Mouse (Mus musculus): ENCODE results near the gene Hecw2.

The Hecw2 gene

DNA sequence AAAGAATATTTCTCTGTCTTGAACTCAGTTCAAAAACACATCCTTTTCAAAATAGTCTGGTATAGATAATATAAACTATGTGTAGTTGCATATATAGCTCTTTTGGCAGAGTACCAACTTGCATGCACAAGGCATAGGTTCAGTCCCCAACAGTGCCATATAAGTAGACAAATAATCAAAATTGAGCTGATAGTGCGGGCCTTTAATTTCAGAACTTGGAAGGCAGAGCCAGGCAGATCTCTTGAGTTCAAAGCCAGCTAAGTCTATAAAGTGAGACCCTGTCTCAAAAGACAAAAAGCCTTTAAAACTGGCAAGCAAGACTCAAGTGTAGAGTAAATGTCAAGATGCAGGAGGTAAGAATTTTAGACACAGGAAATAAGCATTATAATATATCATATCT lies 412.0 kb downstream of the Hecw2 start:
- no peak for TF ChIP-seq NANOG (IDR thresholded peaks at IDR 0.05; ENCODE audit: borderline replicate concordance, low read length)
- TF ChIP-seq POU5F1 (IDR thresholded peaks at IDR 0.05; ENCODE audit: borderline replicate concordance, low read length), result no peak
- no peak for TF ChIP-seq CTCF (conservative IDR thresholded peaks at IDR 0.05; ENCODE audit: low read length)
- no peaks in the 10 kb centered on the region for H3K36me3 ChIP-seq (ENCODE audit: insufficient read depth, low read length)
- H3K27me3 ChIP-seq (ENCODE audit: insufficient read depth, low read length), result no peaks in the 10 kb centered on the region
- peaks cover 8% of the 10 kb centered on the region; the same call in 1 of the 2 replicates for H3K4me1 ChIP-seq (replicated peaks; ENCODE audit: low read depth, low read length)
- no peak overlapping the region for H3K4me3 ChIP-seq (replicated peaks; ENCODE audit: low read length)
- no peaks in the 10 kb centered on the region for H3K9me3 ChIP-seq (ENCODE audit: low read length)

GRCm38 (mm10) chr1:53782079-53782478 lies 412.9 kb downstream of the Hecw2 start:
- no peaks in the 10 kb centered on the region for H3K9me3 ChIP-seq (ENCODE audit: low read length)
- TF ChIP-seq CTCF (conservative IDR thresholded peaks at IDR 0.05; ENCODE audit: low read length) (no peak), NANOG (IDR thresholded peaks at IDR 0.05; ENCODE audit: borderline replicate concordance, low read length) (no peak), POU5F1 (IDR thresholded peaks at IDR 0.05; ENCODE audit: borderline replicate concordance, low read length) (no peak)
- H3K4me3 ChIP-seq (replicated peaks; ENCODE audit: low read length), result no peak overlapping the region
- H3K4me1 ChIP-seq (replicated peaks; ENCODE audit: low read depth, low read length), result peaks cover 8% of the 10 kb centered on the region; the same call in 1 of the 2 replicates
- no peaks in the 10 kb centered on the region for H3K27me3 ChIP-seq (ENCODE audit: insufficient read depth, low read length)
- H3K36me3 ChIP-seq (ENCODE audit: insufficient read depth, low read length), result no peaks in the 10 kb centered on the region

GRCm38 (mm10) chr1:53781311-53781710 lies 413.7 kb downstream of the Hecw2 start:
- Histone ChIP-seq H3K9me3 (ENCODE audit: low read length) (no peaks in the 10 kb centered on the region), H3K4me3 (replicated peaks; ENCODE audit: low read length) (no peak overlapping the region), H3K36me3 (ENCODE audit: insufficient read depth, low read length) (no peaks in the 10 kb centered on the region), H3K4me1 (replicated peaks; ENCODE audit: low read depth, low read length) (peaks cover 8% of the 10 kb centered on the region; the same call in 1 of the 2 replicates), H3K27me3 (ENCODE audit: insufficient read depth, low read length) (no peaks in the 10 kb centered on the region)
- no peak for TF ChIP-seq NANOG (IDR thresholded peaks at IDR 0.05; ENCODE audit: borderline replicate concordance, low read length)
- TF ChIP-seq POU5F1 (IDR thresholded peaks at IDR 0.05; ENCODE audit: borderline replicate concordance, low read length), result no peak
- no peak for TF ChIP-seq CTCF (conservative IDR thresholded peaks at IDR 0.05; ENCODE audit: low read length)

DNA sequence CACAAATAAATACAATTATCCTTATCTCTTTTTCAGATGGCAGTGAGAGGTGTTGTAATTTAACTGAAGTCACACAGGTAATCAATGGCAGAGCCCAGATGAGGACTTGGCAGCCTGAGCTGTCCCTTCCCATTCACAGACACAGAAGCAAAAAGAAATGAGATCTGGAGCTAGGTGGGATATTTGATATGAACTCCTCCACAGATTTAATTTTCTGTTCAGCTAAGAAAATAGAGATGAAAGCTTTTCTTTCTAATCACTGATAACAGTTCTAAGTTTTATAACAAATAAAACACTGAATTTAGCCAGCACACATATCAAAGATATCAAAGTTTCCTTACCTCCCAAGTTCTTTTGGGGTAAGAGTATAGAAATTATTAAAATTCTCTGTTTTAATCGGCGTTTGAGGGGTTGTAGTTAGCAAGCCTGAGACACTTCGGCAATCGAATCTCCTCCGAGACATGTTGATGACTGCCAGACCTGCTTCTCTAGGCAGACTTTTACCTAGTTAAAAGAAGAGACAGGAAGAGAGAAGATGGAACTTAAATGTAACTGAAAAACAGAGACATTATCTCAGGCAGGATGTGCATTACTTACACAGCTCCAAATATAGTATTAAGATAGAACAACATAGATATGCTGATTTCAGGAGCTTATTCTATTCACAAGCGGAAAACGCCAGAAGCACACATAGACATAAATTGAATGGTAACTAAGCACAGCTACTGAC lies 418.6 kb downstream of the Hecw2 start:
- Histone ChIP-seq H3K36me3 (ENCODE audit: insufficient read depth, low read length) (peaks cover 3% of the 10 kb centered on the region; the same call in 1 of the 2 replicates), H3K27me3 (ENCODE audit: insufficient read depth, low read length) (no peaks in the 10 kb centered on the region), H3K4me3 (replicated peaks; ENCODE audit: low read length) (no peak overlapping the region), H3K4me1 (replicated peaks; ENCODE audit: low read depth, low read length) (no peaks in the 10 kb centered on the region), H3K9me3 (ENCODE audit: low read length) (no peaks in the 10 kb centered on the region)
- TF ChIP-seq POU5F1 (IDR thresholded peaks at IDR 0.05; ENCODE audit: borderline replicate concordance, low read length) (no peak), CTCF (conservative IDR thresholded peaks at IDR 0.05; ENCODE audit: low read length) (no peak), NANOG (IDR thresholded peaks at IDR 0.05; ENCODE audit: borderline replicate concordance, low read length) (no peak)

DNA sequence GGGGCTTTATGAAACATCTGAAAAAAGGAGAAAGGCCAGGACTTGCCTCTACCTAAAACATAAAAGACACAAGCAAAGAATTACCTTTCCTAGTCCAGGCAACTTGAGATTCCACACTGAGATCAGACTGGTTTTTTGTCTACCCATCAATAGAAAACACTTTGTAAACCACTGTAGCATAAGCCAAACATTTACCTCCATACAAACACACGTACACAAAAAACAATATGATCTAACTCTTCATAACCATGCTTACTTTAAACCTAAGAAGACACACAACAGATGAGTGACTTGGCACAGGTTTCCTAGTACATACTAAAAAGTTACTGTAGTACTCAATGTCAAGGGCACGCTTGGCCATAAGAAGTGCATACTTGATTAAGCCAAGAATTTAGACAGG lies 419.4 kb downstream of the Hecw2 start:
- no peaks in the 10 kb centered on the region for H3K9me3 ChIP-seq (ENCODE audit: low read length)
- H3K27me3 ChIP-seq (ENCODE audit: insufficient read depth, low read length), result no peaks in the 10 kb centered on the region
- H3K4me3 ChIP-seq (replicated peaks; ENCODE audit: low read length), result no peak overlapping the region
- TF ChIP-seq POU5F1 (IDR thresholded peaks at IDR 0.05; ENCODE audit: borderline replicate concordance, low read length) (no peak), CTCF (conservative IDR thresholded peaks at IDR 0.05; ENCODE audit: low read length) (no peak), NANOG (IDR thresholded peaks at IDR 0.05; ENCODE audit: borderline replicate concordance, low read length) (no peak)
- no peaks in the 10 kb centered on the region for H3K4me1 ChIP-seq (replicated peaks; ENCODE audit: low read depth, low read length)
- peaks cover 9% of the 10 kb centered on the region for H3K36me3 ChIP-seq (ENCODE audit: insufficient read depth, low read length)

DNA sequence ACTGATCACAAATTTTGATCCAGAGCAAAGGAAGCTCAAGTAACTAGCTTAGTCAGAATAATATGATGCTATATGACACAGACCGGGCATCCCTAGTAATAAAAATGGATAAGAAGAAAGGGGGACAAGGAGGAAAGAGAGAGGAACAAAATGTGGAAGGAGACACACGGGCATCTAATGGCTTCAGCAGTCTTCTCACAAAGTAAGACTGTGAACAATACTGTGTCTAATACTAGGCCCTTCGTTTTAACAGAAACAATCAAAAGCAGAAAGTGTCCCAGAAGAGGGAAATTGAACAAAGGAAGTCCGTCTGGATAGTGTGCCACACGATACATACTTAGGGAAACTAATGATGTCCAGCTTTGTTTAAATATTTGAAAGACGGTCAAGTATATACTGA lies 419.9 kb downstream of the Hecw2 start:
- Histone ChIP-seq H3K9me3 (ENCODE audit: low read length) (no peaks in the 10 kb centered on the region), H3K4me3 (replicated peaks; ENCODE audit: low read length) (no peak overlapping the region), H3K4me1 (replicated peaks; ENCODE audit: low read depth, low read length) (no peaks in the 10 kb centered on the region), H3K36me3 (ENCODE audit: insufficient read depth, low read length) (peaks cover 12% of the 10 kb centered on the region), H3K27me3 (ENCODE audit: insufficient read depth, low read length) (no peaks in the 10 kb centered on the region)
- no peak for TF ChIP-seq CTCF (conservative IDR thresholded peaks at IDR 0.05; ENCODE audit: low read length)
- no peak for TF ChIP-seq NANOG (IDR thresholded peaks at IDR 0.05; ENCODE audit: borderline replicate concordance, low read length)
- TF ChIP-seq POU5F1 (IDR thresholded peaks at IDR 0.05; ENCODE audit: borderline replicate concordance, low read length), result no peak

DNA sequence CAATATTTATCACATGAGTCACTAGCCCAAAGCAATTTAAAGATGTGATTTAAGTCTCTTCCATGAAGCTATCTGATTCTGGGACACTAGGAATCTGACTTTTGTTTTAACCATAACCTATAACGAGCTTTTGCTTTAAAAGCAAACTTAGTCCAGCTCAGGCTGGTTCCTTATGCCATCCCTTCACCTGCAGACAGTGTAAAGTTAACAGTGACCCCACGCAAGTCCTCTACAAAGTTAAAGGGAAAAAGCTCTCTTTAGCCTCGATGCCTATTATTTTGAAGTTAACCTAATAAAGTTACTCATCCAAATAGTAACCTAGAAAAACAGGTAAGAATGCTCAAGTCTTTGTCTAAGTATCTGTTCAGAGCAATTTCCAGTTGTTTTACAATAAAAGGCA lies 420.4 kb downstream of the Hecw2 start:
- no peaks in the 10 kb centered on the region for H3K4me1 ChIP-seq (replicated peaks; ENCODE audit: low read depth, low read length)
- H3K36me3 ChIP-seq (ENCODE audit: insufficient read depth, low read length), result peaks cover 12% of the 10 kb centered on the region
- no peak overlapping the region for H3K4me3 ChIP-seq (replicated peaks; ENCODE audit: low read length)
- no peaks in the 10 kb centered on the region for H3K9me3 ChIP-seq (ENCODE audit: low read length)
- no peaks in the 10 kb centered on the region for H3K27me3 ChIP-seq (ENCODE audit: insufficient read depth, low read length)
- no peak for TF ChIP-seq CTCF (conservative IDR thresholded peaks at IDR 0.05; ENCODE audit: low read length)
- no peak for TF ChIP-seq NANOG (IDR thresholded peaks at IDR 0.05; ENCODE audit: borderline replicate concordance, low read length)
- TF ChIP-seq POU5F1 (IDR thresholded peaks at IDR 0.05; ENCODE audit: borderline replicate concordance, low read length), result no peak

DNA sequence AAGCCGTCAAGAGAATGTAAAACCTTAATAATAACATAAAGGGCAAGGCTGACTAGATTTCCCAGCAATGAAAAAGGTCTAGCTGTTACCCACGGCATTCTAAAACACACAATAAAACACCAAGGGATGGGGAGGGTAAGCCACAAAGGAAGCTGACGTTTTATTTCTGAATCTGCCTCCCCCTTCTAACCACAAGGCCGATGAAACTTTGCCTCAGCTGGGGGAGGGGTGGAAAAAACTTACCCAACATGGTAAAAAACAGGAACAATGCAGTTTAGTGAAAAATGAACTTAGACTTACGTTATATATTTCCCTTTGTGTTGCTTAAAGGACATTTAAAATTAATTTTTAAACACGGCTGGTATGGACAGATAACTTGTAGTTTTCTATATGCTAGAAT lies 421.0 kb downstream of the Hecw2 start:
- no peaks in the 10 kb centered on the region for H3K27me3 ChIP-seq (ENCODE audit: insufficient read depth, low read length)
- H3K36me3 ChIP-seq (ENCODE audit: insufficient read depth, low read length), result peaks cover 12% of the 10 kb centered on the region
- no peaks in the 10 kb centered on the region for H3K4me1 ChIP-seq (replicated peaks; ENCODE audit: low read depth, low read length)
- H3K4me3 ChIP-seq (replicated peaks; ENCODE audit: low read length), result no peak overlapping the region
- no peak for TF ChIP-seq POU5F1 (IDR thresholded peaks at IDR 0.05; ENCODE audit: borderline replicate concordance, low read length)
- TF ChIP-seq NANOG (IDR thresholded peaks at IDR 0.05; ENCODE audit: borderline replicate concordance, low read length), result no peak
- no peak for TF ChIP-seq CTCF (conservative IDR thresholded peaks at IDR 0.05; ENCODE audit: low read length)
- no peaks in the 10 kb centered on the region for H3K9me3 ChIP-seq (ENCODE audit: low read length)

GRCm38 (mm10) chr1:53772967-53773366 lies 422.0 kb downstream of the Hecw2 start:
- Histone ChIP-seq H3K27me3 (ENCODE audit: insufficient read depth, low read length) (no peaks in the 10 kb centered on the region), H3K4me1 (replicated peaks; ENCODE audit: low read depth, low read length) (no peaks in the 10 kb centered on the region), H3K4me3 (replicated peaks; ENCODE audit: low read length) (no peak overlapping the region), H3K9me3 (ENCODE audit: low read length) (no peaks in the 10 kb centered on the region), H3K36me3 (ENCODE audit: insufficient read depth, low read length) (peaks cover 12% of the 10 kb centered on the region)
- TF ChIP-seq NANOG (IDR thresholded peaks at IDR 0.05; ENCODE audit: borderline replicate concordance, low read length) (no peak), POU5F1 (IDR thresholded peaks at IDR 0.05; ENCODE audit: borderline replicate concordance, low read length) (no peak), CTCF (conservative IDR thresholded peaks at IDR 0.05; ENCODE audit: low read length) (no peak)
